Mouse (Mus musculus) CH12.LX (cell line): ENCODE data around the gene Nup188. TPM values are rescaled to one million over a fixed set of nuclear protein-coding genes. Genes with fewer than 3 reads are reported as not detected.

Experiments
- DNase-seq: peaks from one replicate; pipeline ENCODE4 v3.0.0-alpha.2; 2013; ENCODE audit errors: extremely low read depth
- H3K27ac ChIP-seq: 2 replicates; pipeline ENCODE4 v1.5.1; 2012; ENCODE audit warnings: low read depth, mild to moderate bottlenecking, control low read depth, moderate library complexity; ENCODE audit not compliant: insufficient read depth
- H3K27me3 ChIP-seq: replicated peaks from 2 replicates; pipeline ENCODE3; 2012; ENCODE audit warnings: inconsistent platforms
- H3K36me3 ChIP-seq, 2 experiments: replicated peaks in 1 of 2; 2 replicates each; pipeline versions ENCODE3 to v1.6.1; 2012; ENCODE audit warnings: inconsistent platforms in 1 of 2, low read length in 1 of 2, mild to moderate bottlenecking in 1 of 2, mixed read lengths in 1 of 2, moderate library complexity in 1 of 2; ENCODE audit not compliant: control insufficient read depth in 1 of 2, insufficient read depth in 1 of 2
- H3K4me1 ChIP-seq, 2 experiments: 2 replicates each; pipeline ENCODE4 v1.6.1; 2012; ENCODE audit warnings: inconsistent platforms in 1 of 2, moderate library complexity in 1 of 2; ENCODE audit not compliant: insufficient read depth in 2 of 2, control insufficient read depth in 1 of 2
- H3K4me2 ChIP-seq: 2 replicates; pipeline ENCODE4 v1.6.1; 2012; ENCODE audit warnings: low read depth, mild to moderate bottlenecking, control low read depth; ENCODE audit not compliant: poor library complexity, insufficient read depth, severe bottlenecking
- H3K4me3 ChIP-seq, 3 experiments: fragments of 150-350 bp in 1 of 3; sonication (generic) in 1 of 3; replicated peaks in 1 of 3; 2 replicates each; pipeline versions ENCODE3 to v1.5.1; 2011 to 2012; ENCODE audit warnings: low read depth in 2 of 3, low read length in 2 of 3, mild to moderate bottlenecking in 2 of 3, moderate library complexity in 2 of 3, control low read depth in 1 of 3, improper control_type of control experiment in 1 of 3, inconsistent platforms in 1 of 3, mixed read lengths in 1 of 3; ENCODE audit not compliant: poor library complexity in 1 of 3
- H3K79me2 ChIP-seq: replicated peaks from 2 replicates; pipeline ENCODE4 v1.6.1; 2012; ENCODE audit warnings: mild to moderate bottlenecking, moderate library complexity; ENCODE audit not compliant: control insufficient read depth, poor library complexity, insufficient read depth, severe bottlenecking; ENCODE audit errors: extremely low read depth
- H3K9ac ChIP-seq: 2 replicates; pipeline ENCODE4 v1.6.1; 2012; ENCODE audit warnings: low read depth, mild to moderate bottlenecking, control low read depth, moderate library complexity; ENCODE audit not compliant: insufficient read depth
- H3K9me3 ChIP-seq: replicated peaks from 2 replicates; pipeline ENCODE3; 2012; ENCODE audit warnings: low read length, inconsistent platforms, mixed read lengths
- CHD2 ChIP-seq: IDR thresholded peaks from 2 replicates; pipeline ENCODE4 v1.6.1; 2011; ENCODE audit warnings: low read length, improper control_type of control experiment
- CTCF ChIP-seq, 2 experiments: IDR thresholded peaks in 1 of 2; conservative IDR thresholded peaks in 1 of 2; 2 replicates each; pipeline ENCODE4 v1.5.1; 2011 to 2012; ENCODE audit warnings: low read depth in 2 of 2, low read length in 2 of 2, improper control_type of control experiment in 1 of 2, inconsistent platforms in 1 of 2, mild to moderate bottlenecking in 1 of 2, moderate library complexity in 1 of 2
- ELF1 ChIP-seq: IDR thresholded peaks from 2 replicates; pipeline ENCODE4 v1.6.1; 2014; ENCODE audit warnings: low read depth, mild to moderate bottlenecking, inconsistent platforms, low read length, improper control_type of control experiment
- EP300 ChIP-seq: IDR thresholded peaks from 2 replicates; pipeline ENCODE4 v1.6.1; 2011; ENCODE audit warnings: low read length, improper control_type of control experiment
- IRF4 ChIP-seq: IDR thresholded peaks from 2 replicates; pipeline ENCODE4 v1.6.1; 2014; ENCODE audit warnings: low read depth, mild to moderate bottlenecking, inconsistent platforms, low read length, improper control_type of control experiment
- MAZ ChIP-seq: IDR thresholded peaks from 2 replicates; pipeline ENCODE4 v1.6.1; 2012; ENCODE audit warnings: low read depth, mild to moderate bottlenecking, inconsistent platforms, low read length, improper control_type of control experiment, moderate library complexity
- MXI1 ChIP-seq: IDR thresholded peaks from 2 replicates; pipeline ENCODE4 v1.6.1; 2011; ENCODE audit warnings: mild to moderate bottlenecking, low read depth, low read length, improper control_type of control experiment
- PAX5 ChIP-seq: IDR thresholded peaks from 2 replicates; pipeline ENCODE4 v1.6.1; 2012; ENCODE audit warnings: low read length, inconsistent platforms, mixed read lengths
- POLR2AphosphoS2 ChIP-seq: IDR thresholded peaks from 2 replicates; pipeline ENCODE4 v1.6.1; 2011; ENCODE audit warnings: low read depth, low read length, improper control_type of control experiment
- TBP ChIP-seq: conservative IDR thresholded peaks from 2 replicates; pipeline ENCODE4 v1.6.1; 2011; ENCODE audit warnings: low read depth, low read length, improper control_type of control experiment
- TCF12 ChIP-seq: IDR thresholded peaks from 2 replicates; pipeline ENCODE4 v1.6.1; 2014; ENCODE audit warnings: low read depth, mild to moderate bottlenecking, inconsistent platforms, low read length, improper control_type of control experiment
- USF1 ChIP-seq: IDR thresholded peaks from 2 replicates; pipeline ENCODE4 v1.6.1; 2014; ENCODE audit warnings: low read depth, mild to moderate bottlenecking, inconsistent platforms, low read length, improper control_type of control experiment
- ZC3H11A ChIP-seq: IDR thresholded peaks from 2 replicates; pipeline ENCODE4 v1.6.1; 2012; ENCODE audit warnings: low read depth, mild to moderate bottlenecking, inconsistent platforms, low read length, improper control_type of control experiment
- ZNF384 ChIP-seq: IDR thresholded peaks from 2 replicates; pipeline ENCODE4 v1.6.1; 2012; ENCODE audit warnings: low read depth, low read length, improper control_type of control experiment, inconsistent platforms
- dilution Hi-C: fragments of 300-500 bp; cut with MboI; formaldehyde crosslinking; loops from 2 replicates; pipeline ENCODE4 v1.14.3; 2020; ENCODE audit warnings: low sequenced_read_pairs; ENCODE audit not compliant: extremely low pct_unique_long_range_greater_than_20kb, extremely low pct_ligation_motif_present
- in situ Hi-C: fragments of 300-500 bp; cut with MboI; formaldehyde crosslinking; loops from 3 replicates; pipeline ENCODE4 v1.14.3; 2019; ENCODE audit warnings: low sequenced_read_pairs, low pct_ligation_motif_present, low pct_unique_long_range_greater_than_20kb, mixed read lengths
- polyA plus RNA-seq: library from polyadenylated mRNA; unstranded; fragments of >175 nt; gene quantifications from 2 replicates; pipeline ENCODE4 v1.2.1, GENCODE M21; 2012; ENCODE audit warnings: low read depth; ENCODE audit not compliant: insufficient read length
- total RNA-seq, 2 experiments: library from RNA; depleted of rRNA; stranded (reverse); fragments of 300-350 nt in 1 of 2; fragments of >200 nt in 1 of 2; gene quantifications; 2 replicates each; pipeline ENCODE4 v1.2.3; 2012 to 2014

Gene Nup188
- total and polyA plus RNA-seq, 3 experiments: 19.7 to 58.8 (median 47.6) TPM

- in situ Hi-C loops: no loop called here
- Histone ChIP-seq H3K4me3 (no peak within 1 kb of the TSS), H3K9me3 (no peaks in the 10 kb centered on the region), H3K4me2 (no peak within 1 kb of the TSS), H3K36me3 (peaks cover 0 to 57% of the 10 kb centered on the region in 2 experiments), H3K9ac (no peak within 1 kb of the TSS), H3K27ac (no peak within 1 kb of the TSS), H3K79me2 (peaks cover 8% of the 10 kb centered on the region), H3K4me1 (peaks cover 8 to 14% of the 10 kb centered on the region in 2 experiments), H3K27me3 (no peaks in the 10 kb centered on the region)
- dilution Hi-C loops: no loop called here
- TF ChIP-seq EP300: no peak
- no peak for TF ChIP-seq POLR2AphosphoS2
- TF ChIP-seq CHD2: no peak
- no peak for TF ChIP-seq CTCF (conservative IDR thresholded peaks at IDR 0.05 in 1 of 2, IDR thresholded peaks at IDR 0.05 in 1 of 2; ENCODE audit: low read depth in 2 of 2, low read length in 2 of 2)
- no peak for TF ChIP-seq TBP
- TF ChIP-seq ZC3H11A: no peak
- no peak for TF ChIP-seq PAX5
- DNase-seq: no peak
Observed at GRCm38 (mm10) chr2:30280743-30281142, 5.5 kb upstream of the Nup188 start, which contains the start of gene Gm28038. TSS of gene Gm28038 (plus strand) at chr2:30281043.

DNA sequence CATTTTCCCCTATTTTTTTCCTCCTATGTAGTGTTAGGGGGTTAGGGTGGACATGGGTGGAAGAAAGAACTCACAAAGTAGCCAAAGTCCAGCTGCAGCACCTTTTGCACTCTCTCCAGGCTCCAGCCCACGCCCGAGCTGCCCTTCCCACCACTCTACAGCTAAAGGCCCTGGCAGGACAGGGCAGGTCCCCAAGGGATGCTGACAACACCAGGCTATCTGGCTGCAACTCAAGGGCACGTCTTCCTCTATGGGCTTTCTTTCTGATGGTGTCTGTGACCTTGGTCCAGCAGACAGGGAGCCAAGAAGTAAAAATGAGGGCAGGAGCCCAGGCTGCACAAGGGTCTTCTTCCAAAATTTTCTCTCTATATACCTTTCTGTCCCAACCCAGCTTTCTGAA is 4.5 kb upstream of the Nup188 start:
- no peak for DNase-seq
- no peak overlapping the region for H3K27ac ChIP-seq
- no peak overlapping the region for H3K4me2 ChIP-seq
- no peak overlapping the region for H3K9ac ChIP-seq
- H3K79me2 ChIP-seq: peaks cover 10% of the 10 kb centered on the region
- no peaks in the 10 kb centered on the region for H3K9me3 ChIP-seq
- peaks cover 0 to 51% of the 10 kb centered on the region in 2 experiments for H3K36me3 ChIP-seq
- dilution Hi-C loops: no loop called here
- in situ Hi-C loops: no loop called here
- peaks cover 8 to 14% of the 10 kb centered on the region in 2 experiments for H3K4me1 ChIP-seq
- no peak overlapping the region for H3K4me3 ChIP-seq
- H3K27me3 ChIP-seq: no peaks in the 10 kb centered on the region
- TF ChIP-seq ELF1: no peak
- TF ChIP-seq POLR2AphosphoS2: no peak
- TF ChIP-seq USF1: no peak
- TF ChIP-seq EP300: no peak
- TF ChIP-seq TCF12: no peak
- no peak for TF ChIP-seq MAZ
- no peak for TF ChIP-seq MXI1
- no peak for TF ChIP-seq ZNF384
- no peak for TF ChIP-seq IRF4

DNA sequence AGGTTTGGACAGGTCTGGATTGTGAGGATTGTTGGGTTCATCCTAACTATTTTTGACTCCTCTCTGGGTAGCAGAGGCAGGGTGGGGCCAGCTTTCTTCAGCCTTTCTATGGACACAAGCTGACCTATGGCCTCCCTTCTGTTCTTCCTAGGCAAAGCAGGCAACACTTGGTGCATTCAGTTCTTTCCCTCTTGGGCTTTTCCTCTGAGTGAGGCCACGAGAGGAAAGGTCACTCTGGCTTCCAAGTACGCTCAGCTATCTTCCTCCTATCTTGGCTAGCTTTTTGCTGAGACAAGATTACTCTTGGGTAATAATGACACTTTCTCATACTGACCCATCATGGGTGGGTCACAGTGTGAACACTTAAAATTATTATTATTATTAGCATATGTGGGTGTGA is 3.0 kb upstream of the Nup188 start:
- no peak overlapping the region for H3K9ac ChIP-seq
- H3K4me3 ChIP-seq: no peak overlapping the region
- no peak overlapping the region for H3K27ac ChIP-seq
- no peak for TF ChIP-seq USF1
- H3K79me2 ChIP-seq: peaks cover 26% of the 10 kb centered on the region
- H3K9me3 ChIP-seq: no peaks in the 10 kb centered on the region
- no peaks in the 10 kb centered on the region for H3K27me3 ChIP-seq
- no peak overlapping the region for H3K4me2 ChIP-seq
- in situ Hi-C loops: no loop called here
- dilution Hi-C loops: no loop called here
- peaks cover 8 to 24% of the 10 kb centered on the region in 2 experiments for H3K4me1 ChIP-seq
- peaks cover 0 to 40% of the 10 kb centered on the region in 2 experiments for H3K36me3 ChIP-seq
- DNase-seq: no peak
